ENCODE assay signal across 17 mouse cellular contexts in genomic region chr5:17918966-17919365, GRCm38 (mm10). TPM values are rescaled to one million over a fixed set of nuclear protein-coding genes. Genes with fewer than 3 reads are reported as not detected.
DNase-seq lines count a peak whose midpoint lies in the region; ATAC-seq lines count a peak whose summit lies in the region.
"Had no signal": no experiment of that assay in that cellular context is flagged by ENCODE, and none has a peak within 500 bp of the region (broad histone marks: within the 10 kb centered on the region; RNA-seq: fewer than 3 reads in every experiment).

No protein-coding gene starts in this region.

- peaks cover 4% of the 10 kb centered on the region for H3K4me1 ChIP-seq in kidney, embryonic 16.5 days (ENCODE audit: insufficient read depth, low read length)
- H3K4me1 ChIP-seq in heart, embryonic 15.5 days (replicated peaks): 0 out of 2 replicates have a peak, but pooled peaks cover 4% of the 10 kb centered on the region
- H3K4me1 ChIP-seq in hindbrain, embryonic 14.5 days (replicated peaks; ENCODE audit: control insufficient read depth, insufficient read depth, low read length): no peaks in the 10 kb centered on the region
- H3K4me1 ChIP-seq: forebrain, embryonic 15.5 days; hindbrain, embryonic 15.5 days had no signal

- no peak overlapping the region for H3K27ac ChIP-seq in kidney, embryonic 16.5 days (ENCODE audit: low read length)
- H3K27ac ChIP-seq in heart, embryonic 15.5 days: 0 out of 2 replicates have a peak overlapping the region, but pooled peaks have one; percentile 16
- H3K27ac ChIP-seq in hindbrain, embryonic 14.5 days: no peak overlapping the region
- H3K27ac ChIP-seq: forebrain, embryonic 15.5 days; hindbrain, embryonic 15.5 days; kidney, postnatal 0 days had no signal

- no peaks in the 10 kb centered on the region for H3K36me3 ChIP-seq in kidney, embryonic 16.5 days (ENCODE audit: insufficient read depth, low read length)
- H3K36me3 ChIP-seq in heart, embryonic 15.5 days: no peaks in the 10 kb centered on the region
- no peaks in the 10 kb centered on the region for H3K36me3 ChIP-seq in hindbrain, embryonic 14.5 days (replicated peaks; ENCODE audit: control insufficient read depth, insufficient read depth)
- H3K36me3 ChIP-seq: forebrain, embryonic 15.5 days; hindbrain, embryonic 15.5 days had no signal

- no peak for ATAC-seq in kidney, embryonic 16.5 days (ENCODE audit: low FRiP score, low TSS enrichment)
- no peak for ATAC-seq in heart, embryonic 15.5 days (replicated peaks; ENCODE audit: insufficient number of reproducible peaks, insufficient read depth, low FRiP score, low read depth)
- no peak for ATAC-seq in hindbrain, embryonic 14.5 days (ENCODE audit: low FRiP score)
- ATAC-seq: forebrain, embryonic 15.5 days; midbrain, embryonic 16.5 days; Patski had no signal

- no peaks in the 10 kb centered on the region for H3K9me3 ChIP-seq in kidney, embryonic 16.5 days (ENCODE audit: low read length)
- H3K9me3 ChIP-seq in heart, embryonic 15.5 days (replicated peaks): no peaks in the 10 kb centered on the region
- H3K9me3 ChIP-seq in hindbrain, embryonic 14.5 days (ENCODE audit: control insufficient read depth, low read length): no peaks in the 10 kb centered on the region
- H3K9me3 ChIP-seq: forebrain, embryonic 15.5 days; hindbrain, embryonic 15.5 days had no signal

- no peak overlapping the region for H3K4me2 ChIP-seq in kidney, embryonic 16.5 days (replicated peaks; ENCODE audit: low read depth, low read length)
- no peak overlapping the region for H3K4me2 ChIP-seq in heart, embryonic 15.5 days
- no peak overlapping the region for H3K4me2 ChIP-seq in hindbrain, embryonic 14.5 days (replicated peaks)
- H3K4me2 ChIP-seq: forebrain, embryonic 15.5 days; hindbrain, embryonic 15.5 days; lung, embryonic 14.5 days had no signal

- 64% methylated on average over 5 of the region's 5 CpGs for WGBS in kidney, embryonic 16.5 days
- 63% methylated on average over 5 of the region's 5 CpGs for WGBS in heart, embryonic 15.5 days
- 79% methylated on average over 5 of the region's 5 CpGs for WGBS in hindbrain, embryonic 14.5 days

- no peaks in the 10 kb centered on the region for H3K27me3 ChIP-seq in kidney, embryonic 16.5 days (ENCODE audit: insufficient read depth, low read length)
- no peaks in the 10 kb centered on the region for H3K27me3 ChIP-seq in heart, embryonic 15.5 days
- no peaks in the 10 kb centered on the region for H3K27me3 ChIP-seq in hindbrain, embryonic 14.5 days (ENCODE audit: control insufficient read depth, insufficient read depth, low read length)
- H3K27me3 ChIP-seq: forebrain, embryonic 15.5 days; hindbrain, embryonic 15.5 days; Patski had no signal

- no peak overlapping the region for H3K4me3 ChIP-seq in kidney, embryonic 16.5 days (ENCODE audit: low read length)
- no peak overlapping the region for H3K4me3 ChIP-seq in heart, embryonic 15.5 days
- H3K4me3 ChIP-seq in hindbrain, embryonic 14.5 days (replicated peaks; ENCODE audit: low read length): no peak overlapping the region
- H3K4me3 ChIP-seq: forebrain, embryonic 15.5 days; hindbrain, embryonic 15.5 days had no signal

- DNase-seq in cerebellum, postnatal 14 days: peak; percentile 28 to 51
- no peak for DNase-seq in cerebellum, adult 11 months
- peak; percentile 51 for DNase-seq in kidney, adult 11 months
- peak; percentile 51 to 65 for DNase-seq in kidney, postnatal 25 days
- DNase-seq in hindbrain, embryonic 14.5 days (ENCODE audit: low spot score): no peak
- DNase-seq: B cell, adult 2 months; cerebellum, adult 9-11 months; liver; lung, embryonic 14.5 days; thymus, postnatal 36 days had no signal

- H3K9ac ChIP-seq in kidney, embryonic 16.5 days (replicated peaks; ENCODE audit: low read length): no peak overlapping the region
- no peak overlapping the region for H3K9ac ChIP-seq in heart, embryonic 15.5 days
- H3K9ac ChIP-seq in hindbrain, embryonic 14.5 days: no peak overlapping the region
- H3K9ac ChIP-seq: forebrain, embryonic 15.5 days; hindbrain, embryonic 15.5 days; lung, embryonic 14.5 days had no signal

RNA-seq across cellular contexts. Expression of gene Cd36, which starts 30.4 kb away (rescaled TPM):
- 10.1 and 12.7 TPM in 2 replicates for polyA plus RNA-seq in kidney, embryonic 16.5 days (2015; fragmentation: Nextera tagmentation; extraction: Ambion mirVana)
- 125 and 164 TPM in 2 replicates for polyA plus RNA-seq in heart, embryonic 15.5 days (2015; fragmentation: Nextera tagmentation; extraction: Ambion mirVana)
- polyA plus RNA-seq in hindbrain, embryonic 14.5 days (2014; fragmentation: Nextera tagmentation; extraction: Ambion mirVana): 6.2 and 7.2 TPM in 2 replicates

RNA-seq across cellular contexts. Expression of gene Gnat3, which starts 43.4 kb away (rescaled TPM):
- polyA plus RNA-seq in kidney, embryonic 16.5 days (2015; fragmentation: Nextera tagmentation; extraction: Ambion mirVana): not detected in 2 replicates
- 0.16 TPM in 1 of 2 replicates, not detected in the other for polyA plus RNA-seq in heart, embryonic 15.5 days (2015; fragmentation: Nextera tagmentation; extraction: Ambion mirVana)
- not detected in 2 replicates for polyA plus RNA-seq in hindbrain, embryonic 14.5 days (2014; fragmentation: Nextera tagmentation; extraction: Ambion mirVana)
- polyA plus RNA-seq: forebrain, embryonic 15.5 days; hindbrain, embryonic 15.5 days; kidney, postnatal 0 days; lung, embryonic 14.5 days; midbrain, embryonic 16.5 days; Patski had no signal

Comparison
In these comparisons a context has a peak if more than half of its experiments do, and no peak if none do; other contexts are left out.
1. DNase-seq: peak in cerebellum, postnatal 14 days (2 of 2), kidney, adult 11 months (single experiment) and kidney, postnatal 25 days (2 of 2); none in cerebellum, adult 11 months (single experiment) and hindbrain, embryonic 14.5 days (single experiment).